Mouse (Mus musculus) cerebellum, adult 18-20 months (tissue): ENCODE measurements around the gene Mylip.

Experiments
- DNase-seq, 2 experiments: peaks; one replicate each; pipeline ENCODE4 v3.0.0; 2021

The Mylip gene

DNA sequence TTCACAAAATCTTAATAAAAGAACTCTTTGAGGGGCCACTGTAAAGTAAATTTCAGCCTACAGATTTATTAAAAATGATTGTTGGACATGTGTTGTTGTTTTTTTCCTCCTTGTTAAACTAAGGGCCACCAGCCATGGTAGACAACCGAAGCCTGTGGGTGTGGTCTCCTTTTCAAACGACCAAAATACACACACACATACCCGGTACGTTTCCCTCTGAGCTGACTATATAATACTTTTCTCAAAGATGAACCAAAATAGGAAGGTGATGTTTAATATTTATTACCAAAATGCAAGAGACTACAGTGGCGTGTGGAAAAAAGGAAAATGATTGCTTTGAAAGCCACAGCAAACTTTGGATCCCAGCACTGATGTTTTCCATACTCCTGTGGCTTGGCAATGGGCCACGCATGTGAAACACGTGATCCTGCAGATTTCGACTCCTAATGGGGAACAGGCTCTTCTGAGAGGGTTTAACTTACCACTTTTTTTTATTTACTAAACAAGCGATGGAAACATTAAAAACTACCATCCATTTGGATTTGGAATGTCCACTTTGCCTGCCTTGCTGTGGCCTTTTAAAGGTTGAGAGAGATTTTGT is 2.4 kb downstream of the Mylip start:
- peak; percentile 21 to 35 for DNase-seq

DNA sequence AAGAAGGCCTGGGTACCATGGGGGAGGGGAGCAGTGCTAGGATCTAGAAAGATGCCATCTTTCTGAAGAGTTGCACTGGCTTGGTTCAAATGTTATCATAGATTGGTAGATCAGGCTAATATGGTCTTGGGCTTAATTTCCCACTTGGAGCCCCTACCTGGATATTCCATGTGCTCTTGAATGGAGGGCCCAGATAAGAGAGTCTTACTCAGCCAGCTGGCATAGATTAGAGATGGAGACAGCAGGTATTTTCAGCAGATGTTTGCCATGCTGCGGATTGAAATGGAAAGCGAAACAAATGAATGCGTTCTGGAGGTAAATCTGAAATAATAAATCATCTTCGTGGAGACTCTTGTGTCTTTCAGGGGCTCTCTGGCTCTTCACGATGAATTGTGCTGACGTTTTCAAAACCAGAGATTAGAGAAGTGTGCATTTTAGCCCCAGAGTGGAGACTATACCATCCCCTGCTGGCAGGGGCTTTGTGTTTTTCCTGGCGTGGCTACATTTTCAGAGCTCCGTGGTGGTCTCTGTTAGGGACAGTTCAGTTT is 4.8 kb downstream of the Mylip start:
- DNase-seq, result no peak

DNA sequence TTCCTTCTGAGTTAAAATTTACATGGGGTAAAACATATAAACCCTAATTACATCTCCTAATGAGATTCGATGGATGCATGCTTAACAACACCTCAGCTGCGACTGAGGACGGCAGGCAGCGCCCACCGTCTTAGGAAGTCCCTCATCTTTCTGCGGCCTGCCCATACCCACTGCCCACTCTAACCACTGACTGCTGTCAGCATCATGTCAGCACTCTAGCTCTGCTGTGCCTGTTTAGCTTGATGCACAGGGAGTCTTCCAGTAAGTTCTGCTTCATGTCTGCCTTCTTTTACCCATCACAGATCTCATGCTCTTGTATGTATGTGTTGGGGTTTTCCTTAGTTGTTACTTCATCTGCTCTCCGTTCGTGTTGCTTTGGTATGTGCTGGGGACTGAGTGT is 7.2 kb downstream of the Mylip start:
- no peak for DNase-seq

DNA sequence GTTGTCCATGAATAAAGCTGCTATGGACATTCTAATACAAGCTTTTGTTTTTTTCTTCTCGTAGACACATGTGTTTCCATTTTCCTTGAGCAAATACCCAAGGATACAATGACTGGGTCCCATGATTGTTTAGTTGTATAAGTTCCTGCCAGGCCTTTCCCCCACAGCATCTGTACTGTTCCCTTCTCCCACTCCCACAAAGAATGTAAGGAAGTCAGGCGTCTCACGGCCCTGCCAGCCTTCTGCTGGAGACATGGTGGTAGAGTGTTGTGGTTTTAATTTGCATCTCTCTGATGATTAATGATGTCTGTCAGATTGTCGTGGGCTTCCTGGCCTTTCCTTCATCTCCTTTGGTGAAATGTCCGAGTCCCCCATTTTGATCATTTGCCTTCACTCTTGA is 7.7 kb downstream of the Mylip start:
- DNase-seq, result no peak

DNA sequence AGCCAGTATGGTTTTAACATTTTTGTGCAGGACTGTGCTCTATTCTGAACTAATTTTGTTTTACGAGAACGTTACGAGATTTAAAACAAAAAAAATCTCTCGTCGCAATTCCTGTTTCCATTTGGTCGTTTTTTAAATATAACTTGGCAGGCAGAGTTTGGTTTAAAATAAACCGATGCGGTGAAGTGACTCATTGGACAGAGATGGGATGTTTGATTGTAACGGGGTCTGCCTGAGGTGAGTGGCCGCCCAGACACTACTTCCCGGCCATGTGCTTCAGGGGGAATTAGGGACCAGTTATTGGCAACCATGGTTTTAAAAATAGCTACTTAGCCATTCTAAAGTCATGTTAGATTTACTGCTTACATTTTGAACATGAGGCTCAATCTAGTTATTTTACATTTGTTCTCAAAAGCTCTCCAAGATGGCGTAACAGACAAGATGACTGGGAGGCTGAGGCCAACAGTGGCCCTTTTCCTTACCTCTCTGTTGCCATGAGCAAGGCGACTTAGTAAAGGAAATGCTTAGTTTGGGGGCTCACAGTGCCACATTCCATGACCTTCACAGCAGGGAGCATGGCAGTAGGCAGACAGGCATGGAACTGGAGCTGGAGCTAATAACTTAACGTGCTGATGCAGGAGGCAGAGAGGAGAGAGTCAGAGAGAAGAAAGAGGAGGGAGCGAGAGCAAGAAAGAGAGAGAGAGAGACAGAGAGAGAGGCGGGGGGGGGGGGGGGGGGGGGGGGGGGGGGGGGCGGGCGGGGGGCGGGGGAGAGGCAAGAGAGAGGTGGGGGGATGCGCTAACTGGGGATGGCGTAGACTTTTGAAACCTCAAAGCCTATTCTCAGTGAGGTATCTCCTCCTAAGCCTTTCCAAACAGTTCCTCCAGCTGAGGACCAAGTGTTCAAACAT is 8.6 kb downstream of the Mylip start:
- DNase-seq, result no peak

DNA sequence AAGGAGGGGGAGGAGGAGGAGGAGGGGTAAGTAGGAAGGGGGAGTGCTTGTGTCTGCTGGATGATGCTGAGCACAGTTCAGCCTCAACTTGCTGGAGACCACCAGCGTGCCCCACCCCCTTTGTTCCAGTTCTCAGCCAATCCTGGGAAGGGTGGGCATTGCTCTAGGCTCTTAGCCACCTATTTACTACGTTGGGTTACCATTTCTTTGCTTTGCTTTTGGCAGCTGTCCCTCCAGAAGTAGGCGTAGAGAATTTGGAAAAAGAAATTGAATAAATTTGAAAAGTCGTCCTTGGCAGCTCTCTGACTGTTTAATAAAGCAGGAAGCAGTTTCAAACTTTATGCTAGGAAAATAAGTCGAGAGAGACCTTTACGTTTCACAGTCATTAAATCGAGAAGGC is 11.2 kb downstream of the Mylip start:
- peak in 1 of 2 experiments; percentile 21 for DNase-seq

DNA sequence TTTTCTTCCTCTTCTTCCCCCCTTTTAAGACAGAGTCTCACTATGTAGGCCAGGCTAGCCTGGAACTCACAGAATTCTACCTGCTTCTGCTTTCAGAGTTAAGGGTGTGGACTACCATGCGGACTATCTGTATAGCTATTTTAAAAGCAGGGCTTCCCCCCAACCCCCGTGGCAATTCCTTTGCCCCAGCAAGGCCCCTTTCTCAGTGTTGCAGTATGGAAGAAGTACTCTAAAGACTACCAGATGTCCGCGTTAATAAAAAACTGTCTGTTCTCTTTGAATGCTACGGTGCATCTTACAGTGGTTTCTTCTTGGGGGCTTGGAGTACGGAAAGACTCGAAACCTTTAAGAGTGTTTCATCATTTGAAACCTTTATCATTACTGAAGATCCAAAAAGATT is 12.3 kb downstream of the Mylip start:
- DNase-seq, result no peak

DNA sequence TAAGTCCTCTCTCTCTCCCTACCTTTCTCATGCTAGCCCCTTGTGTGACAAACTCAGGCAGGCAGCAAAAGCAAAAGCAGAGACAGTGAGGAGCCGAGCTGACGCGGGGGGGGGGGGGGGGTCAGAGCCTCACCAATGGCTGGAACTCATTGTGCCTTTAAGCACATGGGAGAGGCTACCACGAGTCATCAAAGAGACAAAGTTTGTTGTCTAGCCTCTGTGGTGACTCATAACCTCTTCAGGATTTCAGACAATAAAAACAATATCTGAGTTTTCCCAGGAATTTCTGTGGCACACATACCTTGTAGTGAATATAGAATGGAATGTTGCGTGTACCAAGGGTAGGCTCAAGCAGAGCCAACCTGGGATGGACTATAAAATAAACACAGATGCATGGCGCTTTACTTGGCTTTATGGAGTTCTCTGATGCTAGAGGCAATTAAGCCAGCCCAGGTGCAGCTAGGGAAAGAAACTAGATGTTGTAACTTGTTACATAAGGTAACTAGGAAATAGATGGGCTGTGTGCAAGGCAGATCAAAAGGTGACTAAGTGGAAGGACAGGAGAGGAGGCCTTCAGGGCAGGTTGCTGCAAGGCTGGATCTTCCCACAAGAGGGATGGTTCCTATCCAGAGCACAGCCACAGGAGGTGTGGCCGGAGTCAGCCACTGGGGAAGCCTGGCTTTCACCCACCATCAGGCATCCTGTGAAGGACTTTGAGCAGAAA is 12.9 kb downstream of the Mylip start:
- DNase-seq, result no peak

DNA sequence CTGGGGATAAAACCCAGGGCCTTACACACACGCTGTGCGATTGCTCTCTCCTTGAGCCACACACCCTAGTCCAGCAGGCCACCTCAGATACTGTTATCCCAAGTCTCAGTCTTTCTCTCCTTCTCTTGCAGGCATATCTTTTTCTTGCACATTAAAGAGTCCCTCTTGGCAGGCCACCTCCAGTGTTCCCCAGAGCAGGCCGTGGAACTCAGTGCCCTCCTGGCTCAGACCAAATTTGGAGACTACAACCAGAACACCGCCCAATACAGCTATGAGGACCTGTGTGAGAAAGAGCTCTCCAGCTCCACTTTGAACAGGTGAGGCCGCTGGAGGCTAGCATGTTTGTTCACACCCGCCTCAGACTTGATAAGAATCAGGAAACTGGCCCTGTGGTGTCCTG is 14.7 kb downstream of the Mylip start:
- no peak for DNase-seq

DNA sequence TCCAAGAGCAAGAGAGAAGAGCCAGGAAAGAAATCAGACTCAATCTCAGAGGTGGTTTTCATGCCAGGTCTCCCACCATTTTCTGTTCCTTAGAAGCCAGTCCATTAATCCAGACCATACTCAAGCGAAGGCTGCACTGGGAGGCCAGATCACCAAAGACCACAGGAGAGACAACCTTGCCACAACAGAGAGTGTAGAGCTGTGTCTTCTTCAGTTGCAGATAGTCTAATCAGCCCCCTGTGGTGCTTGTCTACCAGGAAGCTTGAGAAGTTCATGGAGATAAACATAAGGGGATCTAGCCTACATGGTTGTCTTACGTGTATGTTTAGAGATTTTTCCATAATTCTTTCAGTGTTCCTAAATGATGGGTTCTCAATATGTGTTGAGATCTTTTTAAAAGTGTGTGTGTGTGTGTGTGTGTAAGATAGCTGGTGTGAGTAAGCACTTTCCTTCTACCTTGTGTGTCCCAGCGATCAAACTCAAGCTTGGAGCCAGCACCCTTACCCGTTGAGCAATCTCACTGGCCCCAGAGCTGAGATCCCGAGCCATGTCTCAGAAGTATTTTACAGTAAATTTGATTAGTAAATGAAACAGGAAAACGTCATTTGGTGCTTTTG is 15.8 kb downstream of the Mylip start:
- DNase-seq, result no peak

DNA sequence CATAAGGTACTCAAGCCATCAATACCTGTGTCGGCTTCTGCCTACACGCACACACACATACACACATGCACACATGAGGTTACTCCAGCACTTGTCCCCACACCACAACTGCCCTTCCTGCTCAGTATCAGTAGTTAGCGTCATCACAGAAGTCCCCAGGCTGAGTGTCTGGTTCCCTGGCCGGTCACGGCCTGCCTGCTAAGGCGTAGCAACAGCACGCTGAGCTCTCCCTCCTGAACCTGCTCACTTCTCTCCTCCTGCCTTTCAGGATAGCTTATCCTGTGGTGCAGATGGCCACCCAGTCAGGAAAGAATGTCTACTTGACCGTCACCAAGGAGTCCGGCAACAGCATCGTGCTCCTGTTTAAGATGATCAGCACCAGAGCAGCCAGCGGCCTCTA is 16.7 kb downstream of the Mylip start:
- no peak for DNase-seq

DNA sequence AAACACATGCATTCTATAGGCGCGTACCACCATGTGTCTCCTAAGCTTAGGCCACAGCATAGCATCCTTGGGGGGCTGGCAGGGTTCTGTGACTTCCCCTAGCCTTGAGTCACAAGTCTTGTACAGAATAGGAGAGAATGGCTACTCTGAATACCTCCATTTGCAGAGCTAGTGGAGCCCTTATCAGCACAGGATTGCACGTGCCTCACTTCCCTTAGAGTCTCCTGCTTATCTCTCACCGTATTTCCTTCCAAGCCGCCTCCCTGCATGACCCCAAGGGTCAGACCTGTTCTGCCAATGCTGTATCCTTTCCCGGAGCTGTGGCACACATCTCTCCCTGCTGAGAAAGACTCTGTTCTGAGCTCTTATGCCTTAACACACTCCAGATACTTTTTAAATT is 17.2 kb downstream of the Mylip start:
- no peak for DNase-seq

DNA sequence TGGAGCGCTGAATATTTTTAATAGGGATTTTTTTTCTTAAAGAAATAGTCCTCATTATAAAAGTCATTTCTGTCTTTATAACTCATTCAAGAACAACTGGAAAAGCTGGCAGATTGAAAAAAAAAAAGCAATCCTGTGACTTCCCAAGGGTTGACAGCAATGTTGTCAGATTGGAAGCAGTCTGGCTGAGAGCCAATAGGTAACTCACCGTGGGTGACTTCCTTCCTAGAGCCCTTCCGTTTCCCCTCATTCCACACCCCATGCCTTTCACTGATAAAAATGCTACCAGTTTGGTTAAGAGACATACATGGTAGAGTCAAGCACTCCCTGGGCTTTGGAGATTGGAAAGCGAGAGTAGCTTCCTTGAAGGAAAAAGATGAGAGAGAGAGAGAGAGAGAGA is 21.4 kb downstream of the Mylip start:
- no peak for DNase-seq

DNA sequence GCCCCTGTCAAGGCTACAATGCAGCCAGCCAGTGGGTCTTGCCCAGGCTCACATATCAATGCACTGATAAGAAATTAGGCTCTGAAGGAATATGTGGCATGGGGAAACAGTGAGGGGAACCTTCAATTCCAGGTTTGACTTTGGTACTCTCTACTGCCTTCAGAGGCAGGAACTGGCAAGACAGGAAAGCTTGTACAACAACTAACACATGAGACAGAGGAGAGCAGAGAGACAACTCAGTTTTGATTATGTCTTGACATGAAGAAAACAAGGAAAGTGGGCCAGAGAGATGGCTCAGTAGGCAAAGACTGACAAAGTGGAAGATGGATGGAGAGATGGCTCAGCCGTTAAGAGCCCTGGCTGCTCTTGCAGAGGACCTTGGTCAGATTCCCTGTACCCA is 23.5 kb downstream of the Mylip start:
- no peak for DNase-seq

DNA sequence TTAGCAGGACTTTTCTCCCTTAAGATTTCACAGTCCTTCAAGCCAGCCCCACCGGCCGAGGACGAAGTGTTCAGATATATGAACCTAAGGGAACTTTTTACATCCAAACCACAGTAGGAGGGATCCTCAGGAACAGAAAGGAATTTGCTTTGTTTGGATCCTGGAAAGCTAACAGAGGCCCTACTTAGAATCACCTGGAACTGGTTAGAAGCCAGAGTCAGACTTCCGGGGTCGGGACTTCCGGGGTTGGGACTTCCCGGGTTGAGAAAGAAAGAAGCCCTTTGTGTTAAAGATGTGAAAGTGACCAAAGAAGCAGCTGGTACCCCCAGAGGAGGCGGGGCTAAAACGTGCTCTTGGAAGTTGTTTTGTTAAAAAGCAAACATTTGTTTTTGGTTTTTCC is 24.5 kb downstream of the Mylip start:
- no peak for DNase-seq

DNA sequence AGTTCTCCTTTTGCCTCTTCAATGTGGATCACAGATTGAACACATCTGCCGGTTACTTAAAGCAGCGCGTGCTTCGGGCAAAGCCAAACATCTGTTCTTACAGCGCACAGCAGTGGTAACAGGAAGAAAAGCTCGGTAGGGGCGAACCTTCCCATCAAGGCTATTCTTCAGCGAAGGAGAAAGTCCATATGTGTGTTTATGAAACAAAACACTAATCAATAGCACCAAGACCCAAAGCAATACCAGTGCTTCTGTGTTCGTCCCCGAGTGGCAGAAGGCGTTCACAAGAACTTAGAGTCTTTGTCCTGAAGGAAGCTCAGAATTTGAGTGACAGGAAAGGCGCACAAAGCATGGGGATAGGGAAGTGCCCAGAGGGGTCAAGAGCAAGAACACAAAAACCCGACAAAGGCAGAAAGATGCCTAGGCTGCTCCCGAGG is 27.1 kb downstream of the Mylip start:
- no peak for DNase-seq

DNA sequence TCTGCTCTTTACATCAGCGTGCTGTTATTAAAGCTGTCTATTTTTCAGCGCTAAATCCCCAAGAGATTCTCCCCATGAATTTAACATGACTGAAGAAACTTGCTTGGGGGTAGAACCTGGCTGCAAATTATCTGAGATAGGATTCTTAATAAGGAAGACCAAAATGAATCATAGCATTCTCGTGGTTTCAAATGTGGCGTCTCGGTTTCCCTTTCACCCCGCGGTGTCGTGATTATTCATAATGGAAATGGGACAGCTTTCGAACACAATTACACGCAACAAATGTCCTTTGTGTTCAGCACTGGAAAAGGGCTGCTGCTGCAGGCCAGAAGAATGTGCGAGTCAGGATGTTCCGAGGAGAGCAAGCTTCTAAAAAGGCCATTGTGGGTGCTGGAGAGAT is 29.4 kb downstream of the Mylip start:
- DNase-seq, result no peak

DNA sequence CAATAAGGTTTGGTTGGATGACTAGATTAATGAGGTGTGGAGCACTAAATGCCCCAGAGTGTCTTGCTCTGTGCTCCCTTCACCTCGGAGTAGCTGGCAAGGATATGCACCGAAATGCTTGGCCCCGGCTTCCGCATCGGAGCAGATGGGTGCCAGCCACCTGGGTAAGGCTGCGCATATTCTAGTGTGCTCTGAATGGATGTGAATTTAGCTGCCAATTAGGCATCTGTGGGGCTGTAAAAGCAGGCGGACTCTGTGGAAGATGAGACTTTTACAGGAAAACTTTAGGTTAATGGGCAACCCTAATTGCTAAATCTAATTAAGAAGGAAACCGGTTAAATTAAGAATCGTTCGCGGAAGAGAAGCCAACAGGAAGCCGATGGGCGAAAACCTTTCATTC is 32.7 kb downstream of the Mylip start:
- peak; percentile 37 to 38 for DNase-seq

DNA sequence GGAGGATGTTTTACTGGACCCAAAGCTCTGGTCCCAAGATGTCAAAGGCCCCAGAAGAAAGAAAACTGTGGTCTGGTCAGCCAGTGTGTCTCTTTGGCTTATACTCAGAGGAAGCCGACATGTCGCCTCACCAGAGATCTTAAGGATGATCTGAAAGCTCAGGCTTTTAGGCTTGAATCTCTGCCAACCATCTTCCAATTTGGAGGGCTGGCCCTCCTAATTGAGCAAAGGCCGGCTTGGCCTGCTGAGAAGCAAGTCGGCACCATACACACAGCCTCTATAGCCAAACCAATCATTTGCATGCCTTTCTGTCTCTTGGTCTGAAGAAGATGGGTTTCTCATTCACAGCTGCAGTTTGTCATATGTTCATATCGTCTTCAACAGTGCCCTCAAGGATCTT is 33.2 kb downstream of the Mylip start:
- no peak for DNase-seq

DNA sequence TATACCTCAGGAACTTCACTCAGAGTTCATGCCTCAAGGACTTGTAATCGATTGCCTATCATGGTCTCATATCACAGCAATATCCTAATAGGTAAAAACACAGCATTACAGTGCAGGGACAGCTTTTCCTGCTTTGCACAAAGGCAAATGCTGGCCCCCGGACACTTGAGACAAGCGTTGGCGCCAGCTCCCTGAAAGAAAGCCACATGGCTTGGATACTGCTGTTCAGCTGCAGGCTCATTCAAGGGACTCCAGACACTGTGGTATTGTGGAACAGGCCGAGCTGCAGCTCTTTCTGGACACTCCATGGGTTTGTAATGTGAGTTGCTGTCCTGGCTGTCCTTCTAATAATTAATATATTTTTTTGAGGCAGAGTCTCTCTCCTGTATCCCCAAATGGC is 34.4 kb downstream of the Mylip start:
- DNase-seq, result no peak

DNA sequence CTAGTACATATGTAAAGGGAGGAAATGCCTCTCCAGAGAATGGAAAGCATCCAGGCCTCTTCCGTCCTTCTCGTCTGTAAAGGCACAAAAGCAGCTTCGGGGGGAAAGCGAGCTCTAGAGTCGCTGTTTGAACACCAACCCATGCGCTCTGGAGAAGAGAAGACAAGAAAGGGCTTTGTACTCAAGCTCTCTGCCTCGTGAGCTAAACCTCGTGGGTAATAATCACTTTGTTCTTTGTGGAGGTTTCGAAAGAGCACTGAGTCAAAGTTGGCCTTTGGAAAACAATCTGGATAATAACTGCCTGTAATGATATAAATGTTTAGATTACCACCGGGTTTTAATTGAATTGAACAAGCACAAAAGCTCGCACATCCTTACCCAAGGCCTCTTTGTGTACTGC is 39.7 kb downstream of the Mylip start:
- DNase-seq, result no peak

DNA sequence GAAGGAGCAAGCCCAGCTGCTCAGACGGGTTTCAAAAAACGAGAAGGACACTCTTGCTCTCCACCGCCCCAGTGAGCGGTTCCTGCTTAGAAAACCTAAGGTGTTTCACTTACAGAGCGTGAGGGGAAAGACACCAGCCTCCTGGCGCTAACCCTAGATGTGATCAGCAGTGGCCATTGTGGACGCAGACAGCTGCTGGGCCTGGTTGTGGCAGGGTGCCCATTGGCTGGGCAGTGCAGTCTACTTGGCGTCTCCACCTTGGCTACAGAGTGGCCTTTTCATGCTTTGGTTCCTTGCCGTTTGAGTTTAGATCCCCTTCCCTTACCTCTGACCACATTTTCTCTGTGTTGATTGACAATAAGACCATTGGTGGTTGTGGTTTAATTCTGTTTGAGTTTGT is 47.6 kb downstream of the Mylip start:
- no peak for DNase-seq

DNA sequence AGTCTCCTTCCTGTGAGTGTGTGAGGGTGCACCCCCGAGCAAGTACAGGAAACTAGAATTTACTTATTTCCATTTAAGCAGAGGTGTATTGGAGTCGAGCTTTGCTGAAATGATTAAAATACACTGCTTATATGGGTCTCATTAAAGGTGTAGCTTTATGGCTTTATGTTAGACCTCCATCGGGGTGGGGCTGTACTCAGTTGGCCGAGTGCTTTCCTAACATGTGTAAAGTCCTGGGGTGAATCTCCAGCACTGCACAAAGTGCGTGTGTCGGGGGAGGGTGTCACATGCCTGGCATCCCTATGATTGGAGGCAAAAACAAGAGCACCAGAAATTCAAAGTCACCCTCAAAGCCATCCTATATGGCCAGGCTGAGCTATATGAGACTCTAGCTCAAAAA is 49.3 kb downstream of the Mylip start:
- no peak for DNase-seq
